Mouse (Mus musculus): Measurements from ENCODE around the gene Mdm4.

GRCm38 (mm10) chr1:133074541-133074940 is 44.2 kb upstream of the Mdm4 start:
- TF ChIP-seq EP300 (IDR thresholded peaks at IDR 0.05; ENCODE audit: low read depth) (no peak), CTCF (IDR thresholded peaks at IDR 0.05; ENCODE audit: low read depth) (no peak)
